Mouse (Mus musculus): ENCODE results near the gene Nme8.

The Nme8 gene

GRCm38 (mm10) chr13:19640203-19640851 is 57.3 kb downstream of the Nme8 start:
- no peak for DNase-seq (ENCODE audit: low read depth)

DNA sequence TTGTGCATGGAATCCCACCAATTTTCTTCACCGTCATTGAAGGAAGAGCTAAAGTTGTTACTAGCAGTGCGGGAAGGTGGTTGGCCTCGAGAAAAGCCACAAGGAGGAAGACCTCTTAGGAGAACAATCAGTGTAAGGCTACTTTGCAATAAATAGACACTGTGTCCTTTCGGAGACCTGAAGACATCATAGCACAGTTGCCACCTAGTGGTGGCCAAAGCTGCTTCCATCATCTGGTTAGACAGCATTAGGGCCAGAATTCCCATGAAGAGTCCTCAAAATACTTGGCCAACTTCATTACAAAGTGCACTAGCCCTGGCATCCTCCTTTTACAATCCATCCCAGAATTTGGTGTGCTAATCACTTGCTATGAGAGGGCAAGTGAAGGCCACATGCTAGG is 61.5 kb downstream of the Nme8 start:
- DNase-seq (ENCODE audit: low read depth) = no peak

GRCm38 (mm10) chr13:19630768-19631709 is 66.6 kb downstream of the Nme8 start:
- no peak for DNase-seq (ENCODE audit: low read depth)

DNA sequence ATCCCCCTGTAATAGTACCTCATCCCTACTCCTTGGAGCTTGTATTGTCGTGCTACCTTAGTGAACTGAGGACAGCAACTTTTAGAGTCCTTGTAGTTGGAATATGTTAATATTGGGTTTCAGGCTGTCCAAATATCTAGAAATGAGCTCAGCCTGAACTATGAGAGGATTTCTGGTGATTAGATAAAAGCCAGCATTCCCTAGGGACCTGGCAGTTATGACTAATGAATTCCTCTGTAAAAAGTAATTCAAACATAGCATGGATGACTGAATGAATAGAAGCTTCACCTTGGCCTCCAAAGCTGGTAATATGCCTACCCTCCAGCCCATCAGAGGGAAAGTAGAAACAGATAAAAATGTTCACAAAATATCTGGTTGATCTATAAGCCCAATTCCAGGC is 71.1 kb downstream of the Nme8 start:
- DNase-seq (ENCODE audit: low read depth) = no peak

DNA sequence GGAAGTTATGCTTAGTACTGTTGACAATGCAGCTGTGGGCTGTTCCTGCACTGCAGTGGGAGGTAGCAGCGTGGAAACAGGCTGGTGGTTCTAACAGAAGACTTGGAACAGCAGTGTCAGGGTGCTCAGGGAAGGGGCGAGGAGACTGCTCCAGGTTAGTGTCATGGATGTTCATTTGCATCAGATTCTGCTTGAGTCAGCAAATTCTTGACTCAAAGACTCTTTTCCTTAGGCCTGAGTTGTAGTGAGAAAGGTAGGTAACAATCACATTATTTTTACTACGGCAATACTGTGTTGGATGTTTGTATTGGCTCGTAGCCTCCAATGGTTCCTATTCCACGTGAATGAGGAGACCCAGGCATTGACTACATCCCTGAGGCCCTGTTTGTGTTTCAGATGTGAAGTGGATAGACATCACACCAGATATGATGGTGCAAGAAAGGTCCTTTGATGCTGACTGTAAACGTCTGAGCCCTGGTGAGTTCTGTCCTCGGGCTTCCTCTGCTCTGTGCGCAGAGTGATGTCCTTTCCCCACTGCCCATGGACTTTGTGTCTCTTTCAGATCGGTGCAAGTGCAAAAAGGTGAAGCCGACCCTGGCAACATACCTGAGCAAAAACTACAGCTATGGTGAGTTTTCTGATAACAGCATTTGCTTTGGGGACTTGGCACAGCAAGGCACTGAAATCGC is 72.8 kb downstream of the Nme8 start:
- no peak for DNase-seq (ENCODE audit: low read depth)

- no peak for DNase-seq (ENCODE audit: low read depth)
Measured at GRCm38 (mm10) chr13:19623228-19623905, 74.2 kb downstream of the Nme8 start.

DNA sequence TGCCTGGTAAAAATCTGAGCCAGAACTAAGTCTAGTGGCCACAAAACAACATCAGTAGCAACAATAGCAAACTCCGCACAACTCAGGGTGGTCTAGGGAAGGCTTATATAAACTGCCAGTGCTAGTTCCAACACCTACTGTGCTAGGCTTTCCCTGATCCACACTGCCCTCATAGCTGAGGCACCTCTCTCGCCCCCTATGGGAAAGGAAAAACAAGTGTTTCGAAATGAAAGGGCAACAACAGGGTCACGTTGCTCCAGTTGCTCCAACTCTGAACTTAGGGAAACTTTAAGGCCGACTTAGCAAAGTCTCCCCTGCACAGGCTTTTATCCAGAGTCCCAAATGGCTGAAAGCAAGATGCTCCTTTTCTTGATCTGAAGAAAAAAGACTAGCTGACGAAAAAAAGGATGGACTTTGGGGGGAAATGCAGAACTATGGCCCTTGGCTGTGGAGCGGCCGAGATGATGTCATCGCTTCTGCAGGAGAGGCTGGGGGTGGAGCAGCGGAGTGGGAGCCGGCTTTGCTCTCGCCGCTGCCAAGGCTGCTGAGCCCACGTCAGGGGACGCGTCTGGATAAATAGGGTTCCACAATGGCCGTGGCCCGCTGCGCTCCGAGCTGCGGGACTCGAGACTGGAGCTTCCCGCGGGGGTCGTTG is 74.9 kb downstream of the Nme8 start, which contains the start of gene Sfrp4:
Gene Sfrp4 (plus strand): TSS at position 532 of the 655 bp plus-strand sequence.
- no peak for DNase-seq (ENCODE audit: low read depth)

DNA sequence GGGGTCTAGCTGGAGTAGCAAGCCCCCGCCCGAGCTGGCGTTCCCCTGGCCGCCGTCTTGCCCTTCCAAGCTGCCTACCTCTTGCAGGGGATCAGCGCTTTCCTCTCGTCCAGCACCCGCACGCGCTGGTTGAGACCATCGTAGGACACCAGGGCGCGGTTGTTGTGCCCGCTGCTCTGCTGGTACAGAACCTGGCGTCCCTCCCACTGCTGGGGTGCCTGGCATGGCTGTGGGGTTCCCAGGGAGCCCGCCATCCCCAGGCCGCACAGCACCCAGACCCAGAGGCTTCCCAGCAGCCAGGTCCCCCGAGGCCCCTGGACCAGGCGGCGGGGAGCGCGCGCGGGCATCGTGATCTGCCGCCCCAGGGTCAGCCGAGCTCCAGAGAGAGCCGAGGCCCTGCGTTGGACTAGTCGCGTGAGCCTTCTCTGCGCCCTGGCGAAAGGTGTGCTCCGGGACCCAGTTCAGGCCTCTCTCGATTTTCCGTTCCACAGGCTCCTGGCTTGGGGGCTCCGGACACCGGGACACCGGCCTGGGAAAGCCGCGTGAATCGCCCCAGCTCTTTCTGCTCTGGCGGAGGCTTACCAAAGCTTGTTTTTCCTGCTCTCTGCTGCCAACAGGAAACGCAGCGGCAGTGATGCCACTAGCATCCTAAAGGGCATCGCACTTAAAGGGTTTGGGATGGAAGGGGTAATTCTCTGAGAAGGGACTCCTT is 78.2 kb downstream of the Nme8 start, which contains the start of gene Epdr1:
Gene Epdr1 (minus strand): TSS at position 712 of the 712 bp plus-strand sequence.
- DNase-seq (ENCODE audit: low read depth) = no peak

DNA sequence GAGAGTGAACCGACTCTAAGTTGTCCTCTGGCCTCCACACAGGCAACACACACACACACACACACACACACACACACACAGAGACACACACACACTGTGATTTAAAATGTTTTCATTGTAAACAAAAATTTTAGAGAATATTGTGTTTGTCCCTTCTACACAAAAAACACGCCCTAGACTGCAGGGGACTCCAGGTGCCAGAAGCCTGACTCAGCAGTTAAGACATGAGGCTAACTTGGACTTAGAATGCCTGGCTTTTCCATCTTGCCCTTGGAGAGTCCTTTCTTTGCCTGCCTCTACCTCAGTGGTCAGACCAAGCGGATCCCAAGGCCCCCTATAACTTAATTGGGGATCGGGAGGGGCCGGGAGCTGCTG is 78.8 kb downstream of the Nme8 start:
- no peak for DNase-seq (ENCODE audit: low read depth)

DNA sequence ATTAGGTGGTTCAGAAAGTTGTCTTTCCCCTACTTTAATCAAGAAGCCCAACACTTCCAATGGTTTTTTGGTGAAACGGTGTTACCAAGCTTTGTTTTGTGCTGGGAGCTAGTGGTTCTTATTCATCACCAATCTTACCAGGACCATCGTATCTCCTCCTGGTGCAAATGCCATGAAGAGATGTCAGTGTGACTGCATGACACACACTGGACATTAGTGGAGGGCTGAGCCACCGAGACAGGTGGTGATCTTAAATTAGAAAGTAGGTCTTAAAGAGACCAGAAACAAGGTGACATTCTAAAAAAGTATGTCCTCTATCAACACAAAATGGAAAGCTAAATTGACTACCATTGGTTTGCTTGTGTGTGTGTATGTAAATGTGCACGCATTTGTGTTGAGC is 79.5 kb downstream of the Nme8 start:
- no peak for DNase-seq (ENCODE audit: low read depth)

GRCm38 (mm10) chr13:19614311-19614710 is 83.3 kb downstream of the Nme8 start:
- DNase-seq (ENCODE audit: low read depth) = no peak

DNA sequence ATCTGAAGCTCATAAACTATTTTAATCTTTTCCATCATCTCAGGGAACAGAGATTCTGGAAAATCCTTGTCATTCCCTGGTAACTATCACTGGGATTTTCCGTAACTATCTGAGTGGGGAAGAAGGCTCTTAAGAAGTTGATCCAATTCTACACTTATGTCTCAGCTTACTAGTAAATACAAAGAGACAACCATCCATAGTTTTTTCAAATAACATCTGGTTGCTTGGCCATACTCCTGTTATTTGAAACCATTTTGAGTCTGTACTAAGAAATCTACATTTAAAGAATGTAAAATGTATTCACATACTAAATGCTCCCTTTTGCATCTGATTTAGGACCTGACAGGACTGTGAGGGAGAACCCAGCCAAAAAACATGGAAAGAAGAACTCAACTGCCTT is 84.2 kb downstream of the Nme8 start:
- DNase-seq (ENCODE audit: low read depth) = no peak

DNA sequence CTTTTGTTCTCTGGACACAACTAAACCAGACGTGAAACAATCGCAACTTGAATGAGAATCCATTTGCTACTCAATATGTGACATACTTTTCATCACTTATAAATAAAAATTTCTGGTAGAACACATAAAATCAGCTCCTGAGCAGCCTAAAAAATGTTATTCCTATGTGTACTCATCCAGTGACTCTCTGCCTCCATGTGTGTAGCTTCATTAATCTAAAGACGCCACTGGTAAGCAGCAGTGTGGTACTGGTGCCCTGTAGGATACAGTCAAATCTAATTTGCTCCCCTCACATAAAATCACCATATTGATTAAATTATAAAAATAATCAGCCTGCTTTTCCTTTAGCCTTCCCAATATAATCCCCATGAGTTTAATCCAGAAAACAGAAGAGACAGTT is 84.6 kb downstream of the Nme8 start:
- no peak for DNase-seq (ENCODE audit: low read depth)

DNA sequence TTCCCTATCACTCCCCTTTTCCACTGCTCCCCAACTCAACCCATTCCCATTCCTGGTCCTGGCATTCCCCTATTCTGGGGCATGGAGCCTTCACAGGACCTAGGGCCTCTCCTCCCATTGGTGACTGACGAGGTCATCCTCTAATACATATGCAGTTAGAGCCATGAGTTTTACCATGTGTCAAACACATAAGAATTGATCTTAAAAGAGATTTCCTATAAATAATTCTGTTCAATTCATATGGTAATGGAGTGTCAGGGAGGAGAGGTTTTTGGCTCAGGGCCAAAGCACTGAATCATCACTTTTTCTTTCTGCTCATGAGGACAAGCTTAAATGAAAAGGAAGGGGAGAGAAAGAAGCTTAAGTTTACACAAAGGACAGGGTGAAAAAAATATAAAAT is 85.2 kb downstream of the Nme8 start:
- no peak for DNase-seq (ENCODE audit: low read depth)

DNA sequence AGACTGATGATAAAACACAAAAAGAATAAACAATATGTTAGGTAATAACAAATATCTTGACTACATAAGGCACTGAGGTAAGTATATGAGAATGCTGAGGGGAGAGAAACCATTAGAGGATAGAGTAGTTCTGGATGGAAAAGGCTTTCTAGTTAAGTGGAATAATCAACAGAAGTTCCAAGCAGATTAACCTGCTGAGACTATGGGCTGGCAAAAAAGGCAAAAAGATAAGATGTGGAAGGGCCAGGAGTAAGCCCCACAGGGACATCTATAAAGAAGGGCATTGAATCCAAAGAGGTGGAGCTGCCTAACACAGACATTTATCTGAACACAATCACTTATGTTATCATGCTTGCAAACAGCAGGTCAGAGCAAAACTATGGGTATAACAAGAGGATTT is 89.5 kb downstream of the Nme8 start:
- DNase-seq (ENCODE audit: low read depth) = no peak

DNA sequence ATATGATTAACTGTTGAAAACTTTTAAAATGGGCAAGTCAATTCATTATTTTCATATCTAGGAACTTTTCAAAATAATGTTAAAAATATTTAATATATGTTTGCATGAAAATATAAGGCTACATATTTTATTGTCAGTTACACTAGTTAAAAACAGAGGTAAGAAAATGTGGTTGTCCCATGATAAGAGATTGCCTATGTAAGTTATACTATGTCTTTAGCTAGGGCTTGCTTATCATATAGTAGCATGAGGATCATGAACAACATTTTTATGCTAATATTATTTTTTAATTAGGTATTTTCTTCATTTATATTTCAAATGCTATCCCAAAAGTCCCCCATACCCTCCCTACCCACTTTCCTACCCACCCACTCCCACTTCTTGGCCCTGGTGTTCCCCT is 92.7 kb downstream of the Nme8 start:
- DNase-seq (ENCODE audit: low read depth) = no peak

GRCm38 (mm10) chr13:19603719-19604118 is 93.9 kb downstream of the Nme8 start:
- DNase-seq (ENCODE audit: low read depth) = no peak

GRCm38 (mm10) chr13:19602531-19602930 is 95.1 kb downstream of the Nme8 start:
- DNase-seq (ENCODE audit: low read depth) = no peak

DNA sequence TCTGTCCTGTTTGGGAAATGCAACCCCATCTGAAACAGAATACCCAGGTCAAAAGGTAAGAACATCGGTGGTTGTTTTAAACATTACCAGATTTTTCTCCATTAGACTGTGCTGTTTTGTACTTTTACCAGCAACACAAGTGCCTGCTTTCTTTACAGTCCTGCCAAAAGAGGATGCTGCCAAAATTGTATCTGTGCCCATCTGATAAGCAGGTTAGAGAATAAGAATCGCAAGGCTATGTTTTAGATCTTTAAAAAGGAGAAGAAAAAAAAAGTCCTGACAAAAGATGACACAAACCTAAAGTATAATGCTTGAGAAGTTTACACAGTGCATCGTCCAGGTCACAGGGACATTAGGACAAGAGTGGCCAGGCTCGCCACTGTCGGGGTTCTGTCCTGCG is 98.4 kb downstream of the Nme8 start:
- DNase-seq (ENCODE audit: low read depth) = no peak

- no peak for DNase-seq (ENCODE audit: low read depth)
Measured at GRCm38 (mm10) chr13:19595141-19595540, 102.5 kb downstream of the Nme8 start.

All from naive thymus-derived CD4-positive, alpha-beta T cell, adult 2 months (primary cell).